Mouse (Mus musculus) cerebellum, adult 18-20 months (tissue): ENCODE measurements at regions not wholly inside any gene's neighbourhood (a gene's known extent, or its start where the extent isn't known, plus 50 kb on each side); places are given as distances from the start of the nearest gene placed in this dataset.

Source experiments
- DNase-seq, 2 experiments: peaks; one replicate each; pipeline ENCODE4 v3.0.0; 2021

- no peak for DNase-seq
These were observed 146.4 kb downstream of the Ttc32 start for GRCm38 (mm10) chr12:9176198-9176597.

- no peak for DNase-seq
These were observed 148.8 kb downstream of the Ttc32 start for GRCm38 (mm10) chr12:9178626-9179025.

GRCm38 (mm10) chr12:9180677-9181076, 150.9 kb downstream of the Ttc32 start:
- DNase-seq = no peak

- no peak for DNase-seq
These were observed 161.9 kb downstream of the Ttc32 start for GRCm38 (mm10) chr12:9191721-9192120.

- DNase-seq = no peak
These were observed 169.5 kb downstream of the Ttc32 start for GRCm38 (mm10) chr12:9199321-9199720.

GRCm38 (mm10) chr12:9212211-9212610, 182.4 kb downstream of the Ttc32 start:
- no peak for DNase-seq

GRCm38 (mm10) chr12:9224971-9225370, 195.2 kb downstream of the Ttc32 start:
- DNase-seq = no peak

- no peak for DNase-seq
These were observed 198.1 kb downstream of the Ttc32 start for GRCm38 (mm10) chr12:9227901-9228300.

- DNase-seq = peak in 1 of 2 experiments; percentile 2
These were observed 198.7 kb downstream of the Ttc32 start for GRCm38 (mm10) chr12:9228486-9228885.

GRCm38 (mm10) chr12:9229981-9230380, 200.2 kb downstream of the Ttc32 start:
- DNase-seq = no peak

GRCm38 (mm10) chr12:9230576-9230975, 200.8 kb downstream of the Ttc32 start:
- DNase-seq = no peak

- DNase-seq = no peak
These were observed 202.6 kb downstream of the Ttc32 start for GRCm38 (mm10) chr12:9232431-9232830.

- DNase-seq = no peak
These were observed 206.1 kb downstream of the Ttc32 start for GRCm38 (mm10) chr12:9235866-9236265.

- no peak for DNase-seq
These were observed 207.7 kb downstream of the Ttc32 start for GRCm38 (mm10) chr12:9237538-9237937.

GRCm38 (mm10) chr12:9237955-9238354, 208.2 kb downstream of the Ttc32 start:
- no peak for DNase-seq

GRCm38 (mm10) chr12:9247506-9247905, 217.7 kb downstream of the Ttc32 start:
- no peak for DNase-seq

GRCm38 (mm10) chr12:9251772-9252171, 222.0 kb downstream of the Ttc32 start:
- peak; percentile 48 to 59 for DNase-seq

GRCm38 (mm10) chr12:9253306-9254074, 223.7 kb downstream of the Ttc32 start:
- DNase-seq = no peak

GRCm38 (mm10) chr12:9254301-9254860, 224.6 kb downstream of the Ttc32 start:
- no peak for DNase-seq

- DNase-seq = peak; percentile 78 to 82
These were observed 226.1 kb downstream of the Ttc32 start for GRCm38 (mm10) chr12:9255661-9256486.

GRCm38 (mm10) chr12:9256487-9256820, 226.7 kb downstream of the Ttc32 start:
- DNase-seq = no peak

- no peak for DNase-seq
These were observed 228.4 kb downstream of the Ttc32 start for GRCm38 (mm10) chr12:9258221-9258620.

- DNase-seq = no peak
These were observed 231.9 kb downstream of the Ttc32 start for GRCm38 (mm10) chr12:9261662-9262061.

GRCm38 (mm10) chr12:9266221-9266620, 236.4 kb downstream of the Ttc32 start:
- no peak for DNase-seq
